Mouse (Mus musculus): ENCODE data around the gene Frmpd1.

The Frmpd1 gene

GRCm38 (mm10) chr4:45241330-45241729, 56.7 kb downstream of the Frmpd1 start:
- no peak for DNase-seq (ENCODE audit: low spot score)

DNA sequence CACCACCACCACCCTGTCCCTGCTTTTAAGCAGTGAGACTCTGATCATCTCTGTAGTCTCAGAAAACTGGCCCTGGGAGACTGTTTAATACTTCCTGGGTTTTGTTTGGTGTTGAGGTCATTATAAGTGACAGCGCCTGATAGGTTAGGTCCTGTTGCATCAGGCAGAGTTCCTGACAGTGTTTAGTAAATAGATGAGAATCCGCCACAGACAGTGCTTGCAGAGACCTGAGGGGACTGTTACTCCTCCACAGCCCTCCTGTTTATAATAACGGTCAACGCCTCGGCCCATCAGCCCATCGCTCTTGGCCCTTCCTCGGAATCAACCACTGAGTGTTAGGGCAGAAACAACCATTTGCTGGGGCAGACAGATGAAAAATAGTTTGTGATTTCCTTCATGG, 57.5 kb downstream of the Frmpd1 start:
- DNase-seq (ENCODE audit: low spot score), result no peak

DNA sequence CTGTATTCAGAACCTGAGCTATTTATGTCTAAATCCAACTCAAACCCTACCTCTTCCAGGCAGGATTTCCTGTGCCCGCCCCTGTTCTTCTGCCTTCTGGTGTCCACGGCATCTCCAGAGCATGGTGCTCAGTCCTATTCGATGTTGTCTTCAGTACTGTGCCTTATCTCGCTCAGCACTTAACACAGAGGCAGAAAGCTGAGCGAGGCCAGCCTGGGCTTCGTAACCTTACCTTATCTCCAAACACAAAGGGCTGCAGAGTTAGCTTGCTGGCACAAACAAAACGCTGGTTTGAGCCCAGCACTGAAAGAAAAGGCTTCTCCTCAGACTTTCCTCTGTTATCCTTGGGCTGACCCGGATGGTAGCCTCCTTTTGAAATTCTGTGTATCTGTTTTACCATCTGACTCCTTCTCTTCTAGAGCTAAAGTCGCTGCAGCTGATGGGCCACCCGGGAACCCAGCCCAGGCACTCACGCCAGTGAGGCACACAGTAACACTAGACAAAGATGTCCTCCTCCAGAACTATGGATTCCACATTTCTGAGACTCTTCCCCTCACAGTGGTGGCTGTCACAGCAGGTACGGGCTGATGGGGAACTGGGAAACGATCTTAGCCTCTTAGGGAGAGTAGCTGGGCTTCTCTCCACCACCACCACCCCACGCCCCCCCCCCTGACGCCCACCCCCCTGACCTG, 58.7 kb downstream of the Frmpd1 start:
- no peak for DNase-seq (ENCODE audit: low spot score)

DNA sequence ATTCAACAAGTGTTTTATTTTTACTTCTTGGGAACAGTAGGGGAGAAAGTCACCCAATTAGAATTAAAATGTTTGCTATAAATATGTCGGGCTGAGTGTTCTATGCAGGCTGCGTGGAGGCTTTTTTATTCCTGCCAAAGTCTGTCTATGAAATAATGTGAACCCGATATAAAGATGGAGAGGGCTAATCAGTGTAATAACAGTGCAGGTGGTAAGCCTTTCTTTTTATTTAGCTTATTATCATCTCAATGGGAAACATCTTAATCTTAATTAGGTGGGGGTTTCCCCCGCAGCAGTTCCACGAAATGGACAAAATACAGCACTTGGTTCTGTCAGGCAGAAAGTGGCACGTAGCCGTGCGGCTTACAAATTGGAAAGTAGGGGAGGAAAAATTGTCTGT, 66.6 kb downstream of the Frmpd1 start:
- no peak for DNase-seq (ENCODE audit: low spot score)

- DNase-seq (ENCODE audit: low spot score), result no peak
These were observed 68.2 kb downstream of the Frmpd1 start for GRCm38 (mm10) chr4:45252861-45253262.

DNA sequence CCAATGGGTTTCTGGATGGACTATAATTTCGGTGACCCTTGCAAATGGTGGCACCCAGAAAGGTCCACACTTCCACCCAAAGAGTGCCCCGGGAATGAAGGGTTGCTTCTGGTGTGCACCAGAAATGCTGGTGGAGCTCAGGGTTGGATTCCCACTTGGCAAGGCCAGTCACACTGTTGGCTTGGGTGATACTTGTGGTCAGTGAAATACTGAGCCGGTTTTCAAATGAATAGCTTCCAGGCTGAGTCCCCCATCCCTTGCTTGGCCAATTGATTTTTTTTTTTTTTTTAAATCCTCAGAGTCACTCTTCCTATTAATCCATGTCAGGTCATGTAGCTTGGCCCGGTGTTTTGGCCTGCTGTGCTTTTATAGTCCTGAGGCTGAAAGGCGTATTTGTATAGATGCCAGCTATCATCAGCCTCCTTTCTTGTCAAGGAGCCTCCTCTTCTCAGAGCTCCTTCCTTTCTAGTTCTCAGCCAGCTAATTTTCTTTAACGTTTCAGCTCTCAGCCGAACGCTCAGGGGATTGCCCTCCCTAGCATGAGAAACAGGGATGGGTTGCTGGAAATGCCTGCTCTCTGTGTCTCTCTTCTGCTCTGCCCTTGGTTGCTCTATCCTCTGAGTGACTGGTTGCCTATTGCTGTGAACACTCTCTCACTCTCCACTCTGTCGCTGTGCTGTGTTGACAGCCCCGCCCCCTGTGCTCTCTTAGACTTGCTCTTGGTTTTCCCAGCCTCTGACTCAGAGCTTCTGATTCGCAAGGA, 69.3 kb downstream of the Frmpd1 start:
- no peak for DNase-seq (ENCODE audit: low spot score)

- DNase-seq (ENCODE audit: low spot score), result no peak
These were observed 74.7 kb downstream of the Frmpd1 start for GRCm38 (mm10) chr4:45259232-45259832.

GRCm38 (mm10) chr4:45261551-45261950, 76.9 kb downstream of the Frmpd1 start:
- no peak for DNase-seq (ENCODE audit: low spot score)

GRCm38 (mm10) chr4:45267883-45268282, 83.2 kb downstream of the Frmpd1 start:
- no peak for DNase-seq (ENCODE audit: low spot score)

DNA sequence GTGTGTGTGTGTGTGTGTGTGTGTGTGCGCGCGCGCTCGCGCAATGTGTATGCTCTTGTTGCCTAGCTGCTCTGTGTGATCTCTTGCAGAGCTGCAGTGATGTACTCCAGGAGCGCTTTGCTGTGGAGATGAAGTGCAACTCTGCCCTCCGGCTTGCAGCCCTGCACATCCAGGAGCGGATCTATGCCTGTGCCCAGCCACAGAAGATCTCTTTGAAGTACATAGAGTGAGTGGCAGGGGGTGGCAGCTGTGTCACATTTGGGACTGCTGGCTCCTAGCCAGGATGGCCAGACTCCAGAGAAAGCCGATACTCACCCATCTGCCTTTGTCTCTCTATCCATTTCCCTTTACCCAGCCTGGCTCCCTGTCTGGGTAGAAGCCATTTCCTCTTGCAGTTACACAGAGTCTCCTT, 86.4 kb downstream of the Frmpd1 start:
- no peak for DNase-seq (ENCODE audit: low spot score)

GRCm38 (mm10) chr4:45275770-45276169, 91.1 kb downstream of the Frmpd1 start:
- no peak for DNase-seq (ENCODE audit: low spot score)

DNA sequence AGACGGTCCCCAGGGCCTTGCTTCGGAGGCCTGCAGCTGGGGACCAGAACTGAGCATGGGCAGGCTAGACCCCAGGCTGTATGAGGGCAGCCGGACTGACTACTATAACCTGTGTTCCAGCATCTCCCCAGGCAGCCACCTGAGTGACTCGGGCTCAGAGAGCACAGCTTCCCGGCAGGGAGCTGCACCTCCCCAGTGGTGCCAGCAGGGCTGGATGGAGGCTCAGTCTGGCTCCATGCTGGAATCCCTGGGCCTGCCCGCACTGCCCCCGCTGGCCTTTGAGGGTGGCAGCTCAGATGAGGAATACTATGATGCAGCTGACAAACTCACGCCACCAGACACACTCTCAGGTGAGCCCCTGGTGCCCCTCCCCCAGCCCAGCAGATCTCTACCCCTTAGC, 94.6 kb downstream of the Frmpd1 start:
- DNase-seq (ENCODE audit: low spot score), result no peak

DNA sequence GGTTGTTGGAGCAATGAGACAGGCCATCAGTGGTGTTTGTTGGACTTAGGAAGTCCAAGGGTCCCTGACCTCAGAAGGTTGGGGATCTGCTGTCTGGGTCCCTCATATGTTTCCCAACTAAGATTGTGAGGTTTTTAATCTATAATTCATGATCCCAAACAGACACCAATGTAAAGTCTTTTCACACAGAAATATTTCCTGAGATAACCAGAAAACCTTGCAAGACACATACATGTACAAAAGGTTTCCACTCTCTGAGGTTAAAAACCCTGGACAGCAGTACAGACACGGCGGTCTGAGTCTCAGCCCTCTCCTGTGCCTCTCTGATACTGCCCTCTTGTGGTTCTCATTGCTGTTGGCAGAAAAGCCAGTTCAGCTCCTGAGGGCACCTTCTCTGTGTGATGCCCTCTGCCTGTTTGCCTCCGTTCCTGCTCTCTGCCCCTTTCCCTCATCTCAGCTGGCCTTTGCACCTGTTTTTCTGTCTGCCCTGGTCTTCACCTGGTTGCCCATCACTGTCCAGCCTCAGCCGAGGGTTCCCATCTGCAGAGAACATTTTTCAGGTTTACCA, 95.4 kb downstream of the Frmpd1 start:
- peak; percentile 42 for DNase-seq (ENCODE audit: low spot score)

- no peak for DNase-seq (ENCODE audit: low spot score)
These were observed 101.6 kb downstream of the Frmpd1 start for GRCm38 (mm10) chr4:45286318-45286717.

DNA sequence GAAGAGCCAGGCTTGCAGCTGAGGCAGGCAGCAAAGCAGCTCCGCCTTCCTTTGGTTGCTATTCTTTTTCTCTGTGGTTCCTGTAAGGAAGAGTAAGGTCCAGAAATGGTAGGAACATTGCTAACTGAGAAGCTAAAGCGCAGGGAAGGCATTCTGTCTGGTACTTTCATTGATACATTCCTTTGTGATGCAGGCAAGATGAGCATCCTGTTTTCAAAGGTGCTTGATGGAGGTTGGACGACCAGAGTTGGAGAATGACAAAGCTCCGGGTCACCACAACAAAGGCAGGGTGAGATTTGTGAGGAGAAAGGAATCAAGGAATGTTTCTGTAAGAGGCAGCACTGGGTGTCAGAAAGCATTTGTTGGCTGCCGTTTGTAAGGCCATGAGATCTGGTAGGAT, 103.2 kb downstream of the Frmpd1 start:
- no peak for DNase-seq (ENCODE audit: low spot score)

DNA sequence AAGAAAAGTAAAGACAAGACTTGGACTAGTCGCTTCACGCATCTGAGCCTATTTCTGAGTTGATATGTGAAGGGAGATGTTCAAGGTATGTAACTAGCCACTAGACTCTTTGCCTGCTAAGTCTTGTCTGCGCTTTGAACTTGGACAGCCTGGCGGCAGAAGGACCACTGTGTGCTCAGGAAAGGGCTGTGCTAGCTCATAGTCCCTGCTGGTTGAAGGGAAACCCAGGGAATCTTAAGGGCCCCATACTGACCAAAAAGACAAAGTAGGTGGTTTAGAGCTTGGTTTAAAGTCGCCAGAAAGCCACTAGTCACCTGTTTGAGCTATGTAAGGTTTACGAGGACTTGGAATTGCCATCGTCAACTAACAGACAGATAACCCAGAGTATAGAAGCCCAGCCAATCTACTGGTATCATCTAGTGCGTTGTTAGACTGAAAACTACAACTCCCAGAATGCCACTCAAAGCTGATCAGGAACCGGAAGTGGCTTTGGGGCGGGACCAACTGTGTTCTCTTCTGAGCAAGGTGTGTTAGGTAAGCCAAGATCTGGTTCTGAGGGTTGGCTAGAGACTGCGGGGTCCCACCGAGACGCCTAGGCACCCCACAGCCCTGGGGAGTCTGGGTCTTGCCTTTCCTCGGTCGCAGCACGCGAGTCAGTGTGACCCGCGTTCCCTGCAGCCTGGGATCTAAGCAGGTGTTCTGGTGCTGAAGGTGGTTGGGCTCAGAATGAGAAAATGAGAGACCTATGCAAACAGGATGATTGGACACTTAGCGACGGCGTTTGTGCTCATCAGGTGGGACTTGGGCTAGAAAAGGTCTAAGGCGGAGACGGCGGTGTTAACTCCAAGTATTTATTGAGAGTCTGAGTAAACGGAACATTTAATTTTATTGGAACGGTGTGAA, 112.2 kb downstream of the Frmpd1 start, which contains the start of gene Trmt10b:
TSS of gene Trmt10b (plus strand) at position 466 of the 903 bp plus-strand sequence.
- DNase-seq (ENCODE audit: low spot score), result peak; percentile 55

DNA sequence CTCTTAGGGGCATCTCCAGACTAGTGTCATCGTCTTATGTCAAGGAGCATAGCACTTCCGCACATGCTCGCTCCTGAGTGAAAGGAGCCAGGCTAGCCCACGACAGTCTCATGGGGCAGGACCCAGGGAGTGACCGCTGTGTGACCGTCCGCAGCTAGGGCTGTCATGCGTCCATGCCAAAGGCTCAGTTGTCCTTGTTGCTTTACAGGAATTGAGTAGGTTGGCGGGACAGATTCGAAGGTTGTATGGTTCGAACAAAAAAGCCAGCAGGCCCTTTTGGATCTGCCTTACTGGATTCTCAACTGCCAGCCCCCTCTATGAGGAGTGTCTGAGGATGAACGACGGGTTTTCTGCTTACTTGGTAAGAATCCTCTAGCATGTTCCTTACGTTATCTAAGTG, 120.9 kb downstream of the Frmpd1 start:
- no peak for DNase-seq (ENCODE audit: low spot score)

GRCm38 (mm10) chr4:45308046-45308445, 123.4 kb downstream of the Frmpd1 start:
- no peak for DNase-seq (ENCODE audit: low spot score)

DNA sequence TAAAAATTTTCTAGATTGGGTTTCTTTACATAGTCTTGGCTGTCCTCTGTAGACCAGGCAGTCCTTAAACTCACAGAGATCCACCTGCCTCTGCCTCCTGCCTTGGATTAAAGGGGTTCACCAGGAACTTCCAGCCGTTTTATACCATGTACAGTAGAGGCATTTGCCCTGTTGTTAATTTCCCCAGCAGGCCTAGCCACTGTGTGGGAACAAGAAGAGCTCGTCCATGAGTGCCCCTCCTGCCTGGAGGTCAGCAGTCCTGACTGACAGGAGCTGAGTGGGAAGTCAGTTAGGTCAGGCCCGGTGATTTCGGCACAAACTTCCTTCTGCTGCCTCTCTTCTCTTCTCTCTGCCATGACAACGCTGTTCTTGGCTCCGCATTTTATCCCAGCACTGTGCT, 123.9 kb downstream of the Frmpd1 start:
- DNase-seq (ENCODE audit: low spot score), result no peak

GRCm38 (mm10) chr4:45311056-45311455, 126.4 kb downstream of the Frmpd1 start:
- no peak for DNase-seq (ENCODE audit: low spot score)

GRCm38 (mm10) chr4:45320159-45320816, 135.6 kb downstream of the Frmpd1 start:
- DNase-seq (ENCODE audit: low spot score), result peak; percentile 79
